Mouse (Mus musculus) cortical plate, adult 2 months (tissue): ENCODE data around the gene Chtf18.

Experiments
- CTCF ChIP-seq: fragments of 200-500 bp; IDR thresholded peaks from 2 replicates; pipeline ENCODE4 v1.5.1; 2011; ENCODE audit warnings: mild to moderate bottlenecking, control low read depth, low read length; ENCODE audit not compliant: insufficient read depth; ENCODE audit errors: extremely low read depth
- POLR2A ChIP-seq: fragments of 200-500 bp; IDR thresholded peaks from 2 replicates; pipeline ENCODE4 v1.6.1; 2011; ENCODE audit warnings: mild to moderate bottlenecking, low read length, control low read depth; ENCODE audit not compliant: insufficient read depth; ENCODE audit errors: extremely low read depth

- TF ChIP-seq POLR2A, result no peak
- TF ChIP-seq CTCF, result no peak
Observed at GRCm38 (mm10) chr17:25728009-25728270, 721 bp upstream of the Chtf18 start.
